Mouse (Mus musculus): Measurements from ENCODE around the gene Spag4.

Spag4 gene

DNA sequence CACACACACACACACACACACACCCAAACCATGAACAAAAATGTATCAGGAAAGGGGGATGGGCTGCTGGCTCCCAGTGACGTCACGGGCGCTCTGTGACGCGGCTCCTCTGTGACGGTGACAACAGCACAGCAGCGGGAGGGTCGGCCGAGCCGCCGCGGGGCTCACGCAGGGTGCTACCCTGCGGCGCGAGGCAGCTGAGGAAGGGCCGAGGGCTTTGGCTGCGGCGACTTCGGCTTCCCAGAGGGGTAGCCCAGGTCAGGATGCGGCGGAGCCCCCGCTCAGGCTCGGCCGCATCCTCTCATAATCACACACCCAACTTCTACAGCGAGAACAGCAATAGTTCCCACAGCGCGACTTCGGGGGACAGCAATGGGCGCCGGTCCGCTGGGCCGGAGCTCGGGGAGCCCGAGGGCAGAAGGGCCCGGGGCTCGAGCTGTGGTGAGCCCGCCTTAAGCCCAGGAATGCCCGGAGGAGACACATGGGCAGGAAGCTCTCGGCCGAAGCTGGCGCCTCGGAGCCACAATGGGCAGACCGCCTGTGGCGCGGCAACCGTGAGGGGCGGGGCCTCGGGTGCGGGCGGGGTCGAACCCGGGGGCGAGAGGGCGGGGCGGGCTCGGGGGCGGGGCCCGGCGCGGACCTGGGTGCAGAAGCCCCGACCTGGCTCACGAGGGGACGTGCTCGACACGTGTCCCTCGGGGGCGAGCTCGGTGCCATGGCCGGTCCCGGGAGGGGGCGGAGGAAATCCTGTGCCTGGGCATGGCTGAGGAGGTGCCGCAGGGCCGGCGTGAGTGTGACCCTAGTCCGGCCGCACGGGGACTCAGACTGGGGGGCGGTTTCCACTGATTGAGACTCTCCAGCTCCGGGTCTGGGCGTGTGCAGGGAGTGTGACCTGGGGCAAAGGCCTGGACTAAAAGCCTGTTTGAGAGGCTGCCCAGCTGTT is at the start of gene Spag4:
Gene Spag4, plus strand, starts transcription at position 77 of the 943 bp plus-strand sequence.
- in situ Hi-C loops (cut with MseI, MboI), result no loop called here

DNA sequence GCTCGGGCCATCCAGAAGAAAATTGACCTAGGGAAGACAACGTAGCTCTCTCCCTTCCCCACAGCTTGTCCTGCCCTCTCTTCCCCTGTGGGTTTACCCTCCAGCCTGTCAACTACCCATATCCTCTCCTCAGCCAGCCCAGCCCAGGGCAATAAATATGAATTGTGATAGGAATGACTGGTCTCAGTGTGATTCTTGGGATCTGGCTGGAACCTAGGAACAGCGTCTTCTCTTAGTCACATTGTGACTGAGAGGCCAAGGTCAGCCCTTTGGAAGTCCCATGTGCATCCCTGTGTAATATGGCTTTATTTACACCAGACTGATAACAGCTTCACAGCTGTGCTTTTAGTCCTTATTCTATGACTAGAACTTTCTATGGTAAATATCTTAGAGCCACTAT is 46.9 kb upstream of the Spag4 start:
- in situ Hi-C loops (cut with MseI, MboI), result no loop called here

DNA sequence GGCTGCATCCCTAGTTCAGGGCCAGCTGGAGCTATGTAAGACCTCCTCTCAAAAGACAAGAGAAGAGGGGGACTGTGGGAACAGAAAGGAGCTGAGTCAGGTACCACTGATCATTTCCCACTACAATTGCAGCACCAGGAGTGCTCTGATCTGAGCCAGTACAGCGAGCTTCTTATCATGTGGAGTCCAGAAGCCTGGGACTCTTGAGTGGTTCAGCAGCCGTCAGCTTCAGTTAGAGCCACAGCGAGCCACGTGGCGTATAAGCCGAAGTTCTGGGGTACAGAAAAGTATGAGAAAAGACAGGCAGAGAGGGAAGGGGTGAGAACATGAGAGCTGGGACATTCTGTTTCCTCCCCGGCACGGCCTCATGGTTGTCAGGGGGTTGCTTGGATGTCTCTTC is 43.8 kb upstream of the Spag4 start:
- in situ Hi-C loops (cut with MseI, MboI), result no loop called here

DNA sequence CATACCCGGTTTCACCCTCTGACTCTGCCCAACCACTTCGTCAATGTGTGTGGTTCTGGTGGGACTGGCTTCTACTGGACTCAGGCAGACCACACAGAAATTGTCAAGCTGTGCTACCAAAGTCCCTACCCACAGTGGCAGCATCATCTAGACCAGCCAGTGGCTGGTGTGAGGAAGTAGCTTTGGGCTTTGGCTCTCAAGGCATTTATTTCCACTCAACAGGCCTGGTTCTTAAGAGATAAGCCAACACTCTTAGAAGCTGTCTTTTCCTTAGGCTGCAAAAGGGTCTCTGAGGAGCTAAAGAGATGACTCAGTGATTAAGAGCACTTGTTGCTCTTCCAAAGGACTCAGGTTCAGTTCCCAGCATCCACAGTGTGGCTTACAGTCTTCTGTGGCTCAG is 43.2 kb upstream of the Spag4 start:
- in situ Hi-C loops (cut with MseI, MboI), result no loop called here

DNA sequence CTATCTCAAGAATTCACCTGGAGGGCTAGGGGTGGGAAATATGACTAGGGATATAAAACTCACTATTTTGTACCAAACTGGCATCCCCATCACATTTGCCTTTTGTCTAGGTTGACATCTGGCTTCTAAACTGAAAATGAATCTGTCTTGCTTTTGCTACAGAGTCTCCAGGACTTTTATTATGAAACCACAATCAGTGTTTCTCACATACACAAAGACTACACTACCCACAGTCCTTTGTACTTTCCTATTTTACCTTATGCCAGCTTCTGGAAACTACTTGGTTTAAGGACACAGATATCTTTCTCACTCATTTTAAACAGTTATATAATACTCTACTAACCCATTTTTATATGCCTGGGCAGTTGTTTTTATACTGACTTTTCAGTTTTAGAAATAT is 39.5 kb upstream of the Spag4 start:
- in situ Hi-C loops (cut with MseI, MboI), result no loop called here

DNA sequence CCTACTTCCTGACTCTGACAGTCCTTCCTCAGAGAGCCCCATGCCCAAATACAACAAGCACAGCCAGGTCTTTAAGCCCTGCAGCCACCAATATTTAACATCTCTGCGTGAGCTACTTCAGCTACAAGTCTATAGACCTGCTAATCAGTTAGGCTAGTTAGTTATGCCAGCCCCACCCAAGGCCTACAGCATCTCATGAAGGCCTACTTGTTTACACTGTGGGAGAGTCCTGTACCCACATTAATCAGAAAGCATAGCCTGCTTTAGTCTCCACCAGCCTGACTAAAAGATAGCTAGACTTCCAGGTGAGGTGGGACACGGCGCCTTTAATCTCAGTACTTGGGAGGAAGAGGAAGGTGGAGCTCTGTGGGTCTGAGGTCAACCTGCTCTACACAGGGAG is 25.6 kb upstream of the Spag4 start:
- in situ Hi-C loops (cut with MseI, MboI), result no loop called here

DNA sequence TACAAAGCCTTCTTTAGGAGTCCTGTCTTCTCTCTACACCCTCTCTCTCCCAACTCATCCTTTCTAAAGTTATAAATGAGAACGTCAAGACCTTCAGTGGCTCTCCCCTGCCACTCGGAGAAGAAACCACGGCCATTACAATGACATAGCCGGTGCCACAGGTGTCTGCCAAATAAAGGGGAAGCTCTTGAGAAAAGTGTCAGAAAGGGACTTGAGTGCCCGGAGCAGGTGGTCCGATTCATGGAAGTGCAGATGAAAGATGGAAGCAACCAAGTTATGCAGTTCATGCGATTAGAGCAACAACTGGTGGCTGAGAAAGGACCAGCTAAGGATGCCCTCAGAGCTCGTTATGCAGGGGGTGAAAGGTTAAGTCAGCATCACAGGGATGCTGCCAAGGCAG is 22.1 kb upstream of the Spag4 start:
- in situ Hi-C loops (cut with MseI, MboI), result no loop called here

DNA sequence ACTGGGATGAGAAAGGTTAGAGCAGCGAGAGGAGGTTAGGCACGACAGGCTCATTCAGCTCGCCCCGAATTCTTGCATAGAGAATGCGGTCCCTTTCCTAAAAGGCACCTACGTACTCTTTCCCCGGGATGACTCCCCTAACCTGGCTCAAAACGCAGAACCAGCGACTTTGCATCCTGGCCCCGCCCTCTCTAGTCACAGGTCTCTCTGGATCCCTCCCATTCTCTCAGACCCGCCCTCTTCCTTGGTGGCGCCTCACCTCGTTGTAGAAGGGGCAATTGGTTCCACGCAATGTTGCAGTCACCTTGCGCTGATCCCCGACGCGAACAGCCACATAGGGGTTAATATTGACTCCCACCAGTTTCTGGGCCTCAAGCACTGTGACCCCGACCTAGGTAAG is 17.0 kb upstream of the Spag4 start:
- in situ Hi-C loops (cut with MseI, MboI), result no loop called here

DNA sequence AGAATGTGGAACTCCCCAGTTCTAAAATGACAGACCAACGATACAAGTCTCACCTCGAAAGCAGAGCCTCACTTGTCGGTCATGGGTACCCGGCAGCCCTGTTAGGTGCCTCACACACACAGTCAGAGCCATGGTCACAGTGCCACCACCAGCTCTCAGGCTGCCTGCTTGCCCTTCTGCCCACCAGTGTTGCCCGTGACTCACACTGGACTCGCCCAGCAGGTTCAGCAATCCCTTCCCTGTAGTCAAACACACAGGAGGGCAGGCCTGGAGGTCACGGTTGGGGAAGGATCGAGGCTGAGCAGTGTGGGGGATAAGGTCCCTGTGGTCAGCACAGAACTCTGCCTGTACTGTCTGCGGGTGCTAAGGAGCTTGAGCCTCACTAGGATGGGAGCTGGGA is 12.2 kb upstream of the Spag4 start, which contains the start of gene Fer1l4:
Gene Fer1l4, minus strand, starts transcription at position 132 of the 400 bp plus-strand sequence.
- in situ Hi-C loops (cut with MseI, MboI), result no loop called here

DNA sequence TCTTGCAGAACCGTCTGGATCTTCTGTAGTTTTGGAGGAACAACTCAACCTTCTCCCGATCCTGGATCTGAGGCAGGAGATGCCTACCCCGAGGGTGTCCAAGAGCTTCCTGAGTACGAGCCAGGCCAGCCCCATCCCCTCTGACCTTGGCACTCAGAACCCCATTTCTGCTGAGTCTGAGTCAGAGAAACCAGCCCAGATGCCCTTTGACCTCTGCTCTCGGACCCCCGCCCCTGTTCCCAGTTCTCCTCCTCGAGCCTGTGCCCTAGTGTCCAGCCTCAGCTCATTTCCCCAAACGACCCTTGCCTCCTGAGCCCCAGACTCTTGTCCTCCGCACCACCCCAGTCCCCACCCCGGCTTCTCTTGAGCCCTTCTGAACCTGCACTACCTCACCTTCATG is 1.2 kb downstream of the Spag4 start:
- in situ Hi-C loops (cut with MseI, MboI), result no loop called here

DNA sequence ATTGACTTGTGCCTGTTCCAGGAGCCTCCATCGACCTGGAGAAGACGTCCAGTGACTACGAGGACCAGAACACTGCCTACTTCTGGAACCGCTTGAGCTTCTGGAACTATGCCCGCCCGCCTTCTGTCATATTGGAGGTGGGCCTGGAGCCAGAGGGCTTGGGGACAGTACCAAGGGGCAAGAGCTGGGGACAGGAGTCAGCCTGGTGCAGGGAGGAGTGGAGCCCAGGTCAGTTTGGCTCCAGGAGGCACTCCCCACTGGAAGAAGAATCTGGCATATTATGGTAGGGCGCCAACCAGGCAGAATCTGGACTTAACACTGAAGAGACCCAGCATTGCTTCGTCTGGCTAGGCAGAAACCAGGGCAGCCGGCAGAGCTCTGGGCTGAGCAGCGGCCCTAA is 2.9 kb downstream of the Spag4 start:
- in situ Hi-C loops (cut with MseI, MboI), result no loop called here

DNA sequence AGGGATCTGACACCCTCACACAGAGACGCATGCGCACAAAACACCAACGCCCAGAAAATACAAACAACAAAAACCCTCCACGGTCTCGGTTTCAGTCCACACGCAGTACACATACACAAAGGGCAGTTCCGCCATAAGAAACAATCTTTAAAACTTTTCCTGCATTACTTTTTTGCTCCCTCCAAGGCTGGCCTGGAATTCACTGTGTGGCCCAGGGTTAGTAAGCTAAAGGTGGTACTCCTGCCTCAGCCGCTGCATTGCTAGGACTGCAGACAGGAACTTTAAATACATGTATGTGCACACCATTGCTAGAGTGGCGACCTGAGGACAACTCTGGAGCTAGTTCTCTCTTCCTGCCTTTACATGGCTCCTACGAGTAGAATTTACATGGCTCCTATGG is 6.3 kb downstream of the Spag4 start:
- in situ Hi-C loops (cut with MseI, MboI), result no loop called here

DNA sequence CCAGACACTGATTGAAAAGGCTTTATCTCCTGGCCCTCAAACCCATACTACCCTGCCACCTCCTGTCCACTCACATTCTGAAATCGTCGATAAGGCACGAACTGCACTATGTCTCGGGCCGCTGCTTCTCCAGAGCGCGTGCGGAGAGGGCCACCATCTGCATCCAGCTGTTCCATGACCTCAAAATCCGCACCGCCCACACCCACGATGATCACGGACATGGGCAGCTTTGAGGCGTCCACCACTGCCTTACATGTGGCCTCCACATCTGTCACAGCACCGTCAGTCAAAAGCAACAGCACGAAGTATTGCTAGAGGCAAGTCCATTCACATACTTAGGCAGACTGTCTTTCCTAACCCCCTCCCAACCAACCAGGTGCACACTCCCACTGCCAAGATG is 8.8 kb downstream of the Spag4 start:
- in situ Hi-C loops (cut with MseI, MboI), result no loop called here

DNA sequence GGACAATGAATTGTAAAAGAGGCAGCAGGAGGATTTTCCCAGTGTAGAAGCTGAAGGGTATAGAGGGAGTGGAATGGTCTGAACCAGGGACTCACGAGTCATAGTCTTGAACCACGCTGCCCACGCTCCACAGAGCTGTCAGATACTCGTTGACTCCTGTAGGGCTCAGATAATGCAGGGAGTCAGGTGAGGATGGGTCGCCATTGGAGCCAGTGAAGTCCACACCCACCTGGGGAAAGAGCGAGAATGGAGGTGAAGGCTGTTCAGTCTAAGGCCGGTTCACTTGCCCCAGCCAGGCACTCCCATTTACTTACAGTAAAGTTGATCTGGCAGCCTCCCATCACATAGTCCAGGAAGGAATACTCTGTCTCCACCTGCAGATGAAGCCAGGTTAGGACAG is 12.5 kb downstream of the Spag4 start:
- in situ Hi-C loops (cut with MseI, MboI), result no loop called here

DNA sequence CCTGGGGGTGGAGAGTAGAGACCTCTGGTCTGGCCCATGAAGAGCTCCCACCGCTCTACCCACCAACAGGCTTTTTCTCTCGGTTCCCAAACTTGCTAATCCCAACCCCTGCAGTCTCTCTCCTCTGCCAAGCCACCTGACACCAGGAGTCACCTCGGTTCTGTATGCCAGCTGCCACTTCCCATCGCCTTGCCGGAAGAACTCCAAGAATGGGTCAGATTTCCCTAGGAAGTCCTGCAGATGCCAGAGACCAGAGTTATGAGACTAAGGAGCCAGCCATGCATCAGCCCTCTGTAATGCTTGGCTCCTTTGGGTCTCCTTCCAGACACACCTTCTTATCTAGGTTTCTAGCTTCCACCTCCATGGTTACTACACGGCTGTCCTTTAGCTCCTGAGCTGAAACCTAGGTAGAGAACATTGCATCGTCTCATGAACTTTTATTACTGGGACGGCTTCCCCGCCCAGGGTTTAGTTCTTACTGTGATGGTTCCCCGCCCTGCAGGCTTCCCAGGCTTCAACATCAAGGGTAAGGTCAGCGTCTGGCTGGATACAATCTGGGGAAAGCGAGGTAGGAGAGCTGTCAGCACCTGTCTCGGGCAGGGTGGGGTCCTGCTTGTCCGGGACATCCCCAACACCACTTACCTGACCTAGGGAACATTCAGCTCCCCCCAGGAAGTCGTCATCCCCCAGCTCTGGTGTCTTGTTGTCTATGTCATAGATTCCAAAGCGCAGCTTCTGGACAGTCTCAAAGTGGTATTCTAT is 13.6 kb downstream of the Spag4 start:
- in situ Hi-C loops (cut with MseI, MboI), result no loop called here

DNA sequence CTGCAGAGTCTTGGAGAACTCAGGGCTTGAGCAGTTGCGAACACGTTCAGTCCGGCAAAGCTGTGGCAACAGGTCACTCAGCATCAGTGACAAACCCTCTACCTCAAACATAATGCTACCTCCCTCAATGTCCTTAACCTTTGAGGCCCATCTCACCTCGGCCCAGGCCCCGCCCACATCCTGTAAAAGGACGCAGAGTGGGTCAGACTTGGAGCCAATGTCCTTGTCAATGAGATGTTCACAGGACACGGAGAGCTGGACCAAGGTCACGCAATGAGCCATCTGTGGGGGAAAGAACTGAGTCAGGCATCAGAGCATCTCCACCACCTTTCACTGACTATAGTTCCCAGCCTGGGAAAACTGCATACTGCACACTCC is 14.2 kb downstream of the Spag4 start:
- in situ Hi-C loops (cut with MseI, MboI), result no loop called here

DNA sequence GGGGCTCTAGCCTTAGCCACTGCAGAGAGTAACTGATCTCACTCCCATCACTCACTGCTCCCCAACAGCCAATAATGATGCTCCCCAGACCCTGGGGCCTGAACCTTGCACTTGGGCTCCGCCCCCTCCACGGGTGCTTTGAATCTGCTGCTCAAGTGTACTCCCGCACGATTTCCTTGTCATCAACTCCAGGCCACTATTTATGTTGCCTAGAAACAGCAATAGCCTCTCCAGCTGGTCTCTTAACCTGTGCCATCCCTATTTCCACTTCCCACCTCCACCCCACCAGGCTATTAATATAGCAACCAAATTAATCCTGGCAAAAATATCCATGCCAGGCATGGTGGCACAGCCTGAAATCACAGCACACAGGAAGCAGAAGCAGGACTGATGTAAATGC is 14.7 kb downstream of the Spag4 start:
- in situ Hi-C loops (cut with MseI, MboI), result no loop called here

DNA sequence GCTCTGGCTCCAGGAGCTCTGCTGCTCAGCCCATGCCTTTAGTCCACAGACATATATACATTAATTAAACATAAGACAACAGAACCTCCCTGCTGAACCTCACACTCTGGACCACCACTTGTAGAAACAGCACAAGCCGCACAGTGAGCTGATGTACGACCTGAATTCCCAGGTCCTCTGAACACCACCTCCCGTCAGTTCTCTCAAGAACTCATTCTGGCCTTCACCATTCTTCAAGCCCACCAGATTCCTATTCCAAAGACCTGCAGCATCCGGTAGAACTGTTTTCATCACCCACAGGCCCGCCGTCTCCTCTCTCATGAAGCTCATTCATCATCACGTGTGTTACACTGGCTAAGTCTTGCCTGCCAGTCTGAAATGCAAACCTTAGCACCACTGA is 15.4 kb downstream of the Spag4 start:
- in situ Hi-C loops (cut with MseI, MboI), result no loop called here

DNA sequence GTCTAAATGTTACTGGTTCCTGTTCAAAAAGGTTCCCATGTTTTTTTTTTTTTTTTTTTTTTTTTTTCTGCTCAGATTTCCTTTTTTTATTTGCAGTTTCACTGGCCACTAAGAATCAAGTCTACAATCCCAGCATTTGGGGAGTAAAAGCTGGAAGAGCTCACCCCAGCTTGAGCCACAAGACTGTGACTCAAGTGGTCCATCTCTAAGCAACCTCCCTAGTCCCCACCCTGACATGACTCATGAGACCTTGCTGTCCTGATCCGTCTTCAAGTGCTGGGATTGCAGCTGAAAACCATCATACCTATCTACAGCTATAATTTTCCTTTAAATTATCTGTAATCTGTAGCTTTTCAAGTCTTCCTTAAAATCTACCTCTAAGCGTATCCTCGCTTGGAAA is 19.6 kb downstream of the Spag4 start:
- in situ Hi-C loops (cut with MseI, MboI), result no loop called here

DNA sequence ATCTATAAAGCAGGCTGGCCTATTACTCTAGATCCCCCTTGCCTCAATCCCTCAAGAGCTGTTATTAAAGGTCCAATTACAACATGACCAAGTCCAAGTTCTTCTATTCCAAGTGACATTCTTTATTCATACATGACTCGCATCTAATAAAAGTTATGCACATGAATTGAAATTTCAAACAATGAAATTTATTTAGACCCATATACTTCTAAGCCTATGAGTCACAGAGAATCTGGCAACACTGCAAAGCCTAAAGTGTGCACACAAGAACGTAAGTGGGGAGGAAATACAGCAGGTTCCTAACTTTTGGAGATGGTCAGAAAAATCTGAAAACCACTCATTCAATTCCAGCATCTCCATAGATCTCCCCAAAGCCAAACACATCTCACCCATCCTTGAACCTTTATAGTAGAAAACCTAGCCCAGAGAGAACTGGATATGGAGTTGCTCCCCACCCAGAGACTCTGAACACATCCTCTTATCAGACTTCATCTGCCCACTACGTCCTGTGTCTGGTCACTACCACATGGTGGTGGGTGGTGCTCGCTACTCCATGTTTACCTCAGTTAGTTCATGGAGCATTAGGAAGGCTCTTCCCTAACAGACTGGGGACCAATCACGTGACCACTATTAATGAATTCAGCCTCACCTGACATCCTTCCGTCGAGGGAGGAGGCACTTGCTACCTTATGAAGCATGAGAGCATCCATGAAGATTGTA is 22.6 kb downstream of the Spag4 start:
- in situ Hi-C loops (cut with MseI, MboI), result no loop called here

DNA sequence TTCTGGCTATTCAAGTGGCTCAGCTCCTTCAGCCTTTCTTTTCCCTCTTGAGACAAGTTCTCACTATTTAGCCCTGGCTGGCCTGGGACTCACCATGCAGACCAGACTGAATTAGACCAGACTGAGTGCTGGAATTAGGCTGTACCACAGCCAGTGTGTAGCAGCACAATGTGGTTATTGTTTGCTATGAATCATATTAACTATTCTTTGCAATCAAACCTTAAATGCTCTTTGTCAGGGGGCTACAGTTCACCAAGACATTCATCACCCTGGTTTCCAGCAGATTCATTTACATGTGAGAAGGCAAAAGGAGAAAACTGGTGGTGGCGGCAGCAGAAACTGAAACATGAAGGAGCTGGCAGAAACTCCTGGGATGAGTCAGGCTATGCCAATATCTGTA is 24.8 kb downstream of the Spag4 start:
- in situ Hi-C loops (cut with MseI, MboI), result no loop called here

DNA sequence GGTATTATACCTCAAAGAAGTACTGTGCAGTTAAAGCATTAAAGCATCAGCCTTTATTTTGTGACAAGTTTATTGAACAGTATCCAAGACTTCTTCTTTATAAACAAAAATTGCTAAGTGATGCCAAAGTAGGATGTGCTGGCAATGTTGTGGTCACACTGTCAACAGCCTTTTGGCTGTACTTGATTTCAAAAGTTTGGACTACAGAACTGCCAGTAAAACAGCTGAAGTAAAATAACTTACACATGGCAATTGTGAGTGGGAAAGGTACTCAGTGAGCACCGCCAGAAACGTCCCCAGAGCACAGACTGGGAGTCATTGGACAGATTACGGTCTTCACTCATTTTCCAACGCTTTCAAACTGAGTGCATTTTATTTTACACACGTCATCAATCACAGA is 27.0 kb downstream of the Spag4 start:
- in situ Hi-C loops (cut with MseI, MboI), result no loop called here

Data from mouse trophoblast stem cell (cell line).